Mouse (Mus musculus): ENCODE data around the gene Ntpcr. TPM values are rescaled to one million over a fixed set of nuclear protein-coding genes. Genes with fewer than 3 reads are reported as not detected.

Ntpcr gene
- 31.0 and 31.3 TPM in 2 replicates for polyA plus RNA-seq (2015; fragmentation: Nextera tagmentation; extraction: Ambion mirVana)

DNA sequence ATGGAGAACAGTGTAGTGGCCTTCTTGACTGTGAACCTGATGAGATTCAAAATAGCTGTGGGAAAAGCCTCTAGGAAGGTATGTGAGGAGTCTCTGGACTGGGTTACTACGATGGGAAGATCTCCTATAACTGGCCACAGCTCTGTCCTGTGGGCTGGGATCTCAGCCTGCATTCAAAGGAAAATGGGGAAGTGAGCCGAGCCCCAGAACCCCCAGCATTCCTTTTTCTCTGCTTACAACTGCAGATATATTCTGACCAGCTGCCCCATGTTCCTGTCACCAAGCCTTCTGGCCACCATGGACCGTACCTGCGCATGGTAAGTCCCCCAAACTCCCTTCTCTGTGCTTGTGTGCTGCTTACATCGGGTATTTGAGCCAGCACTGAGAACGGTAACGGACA, at the start of gene Ntpcr:
Gene Ntpcr (plus strand): TSS at position 218 of the 400 bp plus-strand sequence.
- WGBS: 76% methylated on average over 7 of the region's 7 CpGs
- ATAC-seq (ENCODE audit: insufficient read depth, low FRiP score): no peak
- Histone ChIP-seq H3K27me3 (ENCODE audit: control insufficient read depth, insufficient read depth, low read length) (no peaks in the 10 kb centered on the region), H3K27ac (ENCODE audit: low read length) (no peak within 1 kb of the TSS), H3K9ac (ENCODE audit: low read length) (no peak within 1 kb of the TSS), H3K4me3 (replicated peaks; ENCODE audit: low read length) (no peak within 1 kb of the TSS), H3K36me3 (ENCODE audit: control insufficient read depth, insufficient read depth, low read length) (no peaks in the 10 kb centered on the region), H3K9me3 (replicated peaks; ENCODE audit: control insufficient read depth, low read length) (no peaks in the 10 kb centered on the region), H3K4me2 (ENCODE audit: low read depth, low read length) (no peak within 1 kb of the TSS), H3K4me1 (ENCODE audit: control insufficient read depth, insufficient read depth, low read length) (peaks cover 7% of the 10 kb centered on the region)

DNA sequence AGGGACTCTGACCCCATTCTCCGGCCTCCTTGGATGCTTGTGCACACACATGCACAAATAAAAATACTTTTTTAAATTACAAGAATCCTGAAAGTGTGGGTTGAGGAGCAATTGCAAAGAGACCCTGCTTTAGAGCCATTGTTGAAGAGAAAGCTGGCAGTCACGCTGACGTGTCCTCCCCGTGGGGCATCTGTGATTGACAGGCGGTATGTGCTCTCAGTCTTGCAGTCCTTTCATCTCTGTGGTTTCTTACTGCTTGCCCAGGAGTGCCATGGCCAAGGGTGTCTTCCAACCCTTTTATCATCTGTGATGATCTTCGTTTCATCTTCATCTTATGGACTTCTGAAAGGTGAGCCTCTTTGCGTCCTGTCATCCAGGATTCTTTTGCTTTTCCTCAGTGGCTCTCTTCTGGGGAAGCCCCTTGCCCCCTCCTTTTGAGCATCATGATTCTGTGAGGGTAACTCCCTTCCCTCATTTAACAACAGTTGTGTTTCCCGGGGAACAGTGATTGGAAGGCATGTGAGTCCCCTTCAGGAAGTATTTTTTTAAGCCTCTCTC, 48.8 kb upstream of the Ntpcr start:
- 56% methylated on average over 8 of the region's 8 CpGs for WGBS
- H3K36me3 ChIP-seq (ENCODE audit: control insufficient read depth, insufficient read depth, low read length): no peaks in the 10 kb centered on the region
- no peak overlapping the region for H3K4me3 ChIP-seq (replicated peaks; ENCODE audit: low read length)
- H3K4me1 ChIP-seq (ENCODE audit: control insufficient read depth, insufficient read depth, low read length): no peaks in the 10 kb centered on the region
- H3K27ac ChIP-seq (ENCODE audit: low read length): no peak overlapping the region
- no peak for ATAC-seq (ENCODE audit: insufficient read depth, low FRiP score)
- H3K27me3 ChIP-seq (ENCODE audit: control insufficient read depth, insufficient read depth, low read length): no peaks in the 10 kb centered on the region
- no peak overlapping the region for H3K9ac ChIP-seq (ENCODE audit: low read length)
- no peaks in the 10 kb centered on the region for H3K9me3 ChIP-seq (replicated peaks; ENCODE audit: control insufficient read depth, low read length)
- no peak overlapping the region for H3K4me2 ChIP-seq (ENCODE audit: low read depth, low read length)

DNA sequence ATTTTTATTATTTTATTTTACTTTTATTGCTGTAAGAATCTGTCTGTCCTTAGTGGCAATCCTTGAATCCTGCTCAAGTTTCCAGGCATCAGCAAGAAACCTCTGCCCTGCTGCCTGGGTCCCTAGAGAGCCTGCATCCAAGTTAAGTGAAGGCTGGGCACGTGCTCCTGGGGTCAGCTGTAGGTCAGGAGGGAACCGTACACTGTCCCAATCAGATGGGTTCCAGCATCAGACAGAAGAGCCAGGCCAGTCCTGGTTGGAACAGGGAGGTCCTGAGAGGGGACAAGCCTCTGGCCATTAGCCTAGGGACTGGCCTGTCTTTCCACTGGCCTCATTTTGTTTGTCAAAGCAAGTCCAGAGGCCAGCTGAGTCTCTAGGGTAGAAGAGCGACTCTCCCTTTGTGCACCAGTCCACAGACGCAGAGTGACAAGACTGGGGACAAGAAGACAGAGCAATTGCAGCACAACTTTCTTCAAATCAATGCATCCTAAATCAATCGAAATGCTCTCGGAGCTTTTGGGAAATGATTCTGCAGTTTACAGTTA, 44.5 kb upstream of the Ntpcr start:
- Histone ChIP-seq H3K9ac (ENCODE audit: low read length) (no peak overlapping the region), H3K36me3 (ENCODE audit: control insufficient read depth, insufficient read depth, low read length) (no peaks in the 10 kb centered on the region), H3K4me2 (ENCODE audit: low read depth, low read length) (no peak overlapping the region), H3K27me3 (ENCODE audit: control insufficient read depth, insufficient read depth, low read length) (no peaks in the 10 kb centered on the region), H3K4me3 (replicated peaks; ENCODE audit: low read length) (no peak overlapping the region), H3K4me1 (ENCODE audit: control insufficient read depth, insufficient read depth, low read length) (no peaks in the 10 kb centered on the region), H3K9me3 (replicated peaks; ENCODE audit: control insufficient read depth, low read length) (no peaks in the 10 kb centered on the region), H3K27ac (ENCODE audit: low read length) (no peak overlapping the region)
- 62% methylated on average over 6 of the region's 6 CpGs for WGBS
- no peak for ATAC-seq (ENCODE audit: insufficient read depth, low FRiP score)

DNA sequence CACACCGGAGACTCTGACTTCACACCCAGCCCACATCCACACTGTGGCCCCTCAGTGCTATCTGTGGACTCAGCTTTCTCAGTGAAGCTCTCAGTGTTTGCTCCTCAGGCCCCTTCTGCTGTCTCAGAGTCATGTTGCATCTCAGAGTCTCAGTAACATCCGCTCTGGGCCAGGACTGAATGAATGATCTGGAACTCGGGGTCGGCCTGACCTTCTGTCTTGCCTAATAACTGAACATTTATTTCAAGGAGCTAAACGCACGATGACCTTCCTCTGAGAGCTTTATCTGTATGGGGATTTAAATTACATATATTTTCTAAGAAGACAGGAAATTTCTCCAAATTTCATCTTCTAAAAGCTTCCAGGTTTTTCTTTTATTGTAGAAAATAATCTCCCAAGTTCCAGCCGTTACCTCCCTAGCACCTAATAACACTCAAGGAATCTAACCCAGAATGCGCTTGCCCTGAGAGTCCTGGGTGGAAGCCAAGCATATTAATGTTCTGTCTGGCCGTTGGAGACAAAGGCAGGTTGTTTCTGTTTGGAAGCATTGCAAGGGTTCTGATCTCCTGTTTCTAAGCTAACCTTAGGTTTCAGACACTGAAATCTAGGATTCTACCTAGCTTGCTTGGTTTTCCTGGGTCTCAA, 43.4 kb upstream of the Ntpcr start:
- Histone ChIP-seq H3K9ac (ENCODE audit: low read length) (no peak overlapping the region), H3K27me3 (ENCODE audit: control insufficient read depth, insufficient read depth, low read length) (no peaks in the 10 kb centered on the region), H3K4me1 (ENCODE audit: control insufficient read depth, insufficient read depth, low read length) (no peaks in the 10 kb centered on the region), H3K9me3 (replicated peaks; ENCODE audit: control insufficient read depth, low read length) (no peaks in the 10 kb centered on the region), H3K4me2 (ENCODE audit: low read depth, low read length) (no peak overlapping the region), H3K36me3 (ENCODE audit: control insufficient read depth, insufficient read depth, low read length) (no peaks in the 10 kb centered on the region), H3K4me3 (replicated peaks; ENCODE audit: low read length) (no peak overlapping the region), H3K27ac (ENCODE audit: low read length) (no peak overlapping the region)
- 68% methylated on average over 9 of the region's 9 CpGs for WGBS
- ATAC-seq (ENCODE audit: insufficient read depth, low FRiP score): no peak

DNA sequence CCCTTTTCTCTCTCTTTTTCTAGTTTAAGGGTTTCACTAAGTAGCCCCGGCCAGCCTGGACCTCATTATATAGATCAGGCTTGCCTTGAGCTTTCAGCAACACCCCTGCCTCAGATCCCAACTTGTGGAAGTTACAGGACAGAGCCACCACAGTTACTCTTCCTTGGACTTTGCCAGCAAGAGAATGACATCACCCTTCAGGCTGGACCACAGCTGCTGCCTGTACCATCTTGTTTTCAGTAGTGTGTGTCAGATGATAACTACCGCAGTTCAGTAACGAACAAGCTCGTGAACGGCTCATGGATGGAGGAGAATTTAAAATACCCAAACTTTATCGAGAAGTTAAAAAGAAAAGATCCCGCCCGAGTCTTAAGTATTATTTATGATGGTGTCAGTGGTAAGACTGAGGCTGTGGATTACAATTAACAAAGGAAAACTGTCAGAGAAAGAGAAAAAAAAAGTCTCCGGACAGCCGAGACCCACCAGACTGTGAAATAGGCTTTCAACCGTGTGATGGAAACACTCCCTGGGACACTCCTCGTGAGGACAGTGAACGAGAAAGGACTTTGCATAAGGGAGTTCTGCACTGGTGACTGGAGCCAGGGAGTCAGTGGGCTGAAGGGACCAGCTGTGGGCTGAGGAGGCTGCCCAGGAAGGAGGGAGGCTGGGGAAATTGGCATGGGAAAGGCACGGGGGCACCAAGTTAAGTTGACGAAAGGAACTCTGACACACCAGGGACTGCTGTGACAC, 39.4 kb upstream of the Ntpcr start:
- H3K4me2 ChIP-seq (ENCODE audit: low read depth, low read length): no peak overlapping the region
- H3K9ac ChIP-seq (ENCODE audit: low read length): no peak overlapping the region
- H3K27ac ChIP-seq (ENCODE audit: low read length): no peak overlapping the region

DNA sequence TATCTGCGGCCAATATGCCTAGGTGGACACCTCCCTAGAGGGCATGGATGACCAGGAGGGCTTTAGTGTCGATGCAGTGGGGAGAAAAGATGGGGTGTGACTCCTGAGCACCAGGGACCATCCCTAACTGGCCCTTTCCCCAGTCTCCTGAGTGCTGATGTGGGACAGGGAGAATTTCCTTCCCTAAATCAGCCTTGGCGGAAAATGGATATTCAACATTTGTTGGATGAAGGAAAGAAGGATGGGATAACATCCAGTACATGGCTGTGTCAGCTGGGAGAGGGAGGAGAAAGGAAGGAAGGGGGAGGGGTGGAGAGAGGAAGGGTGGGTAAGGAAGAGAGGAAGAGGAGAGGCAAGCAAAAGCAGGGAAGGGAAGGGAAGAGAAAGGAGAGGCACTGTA, 38.8 kb upstream of the Ntpcr start:
- Histone ChIP-seq H3K27me3 (ENCODE audit: control insufficient read depth, insufficient read depth, low read length) (no peaks in the 10 kb centered on the region), H3K36me3 (ENCODE audit: control insufficient read depth, insufficient read depth, low read length) (no peaks in the 10 kb centered on the region), H3K9me3 (replicated peaks; ENCODE audit: control insufficient read depth, low read length) (no peaks in the 10 kb centered on the region), H3K4me2 (ENCODE audit: low read depth, low read length) (no peak overlapping the region), H3K4me3 (replicated peaks; ENCODE audit: low read length) (no peak overlapping the region), H3K4me1 (ENCODE audit: control insufficient read depth, insufficient read depth, low read length) (no peaks in the 10 kb centered on the region), H3K9ac (ENCODE audit: low read length) (no peak overlapping the region), H3K27ac (ENCODE audit: low read length) (no peak overlapping the region)
- no peak for ATAC-seq (ENCODE audit: insufficient read depth, low FRiP score)
- 69% methylated on average over 3 of the region's 3 CpGs for WGBS

More for the DNA sequence above, 39.4 kb upstream of the Ntpcr start:
- Histone ChIP-seq H3K27me3 (ENCODE audit: control insufficient read depth, insufficient read depth, low read length) (no peaks in the 10 kb centered on the region), H3K9me3 (replicated peaks; ENCODE audit: control insufficient read depth, low read length) (no peaks in the 10 kb centered on the region), H3K36me3 (ENCODE audit: control insufficient read depth, insufficient read depth, low read length) (no peaks in the 10 kb centered on the region), H3K4me3 (replicated peaks; ENCODE audit: low read length) (no peak overlapping the region), H3K4me1 (ENCODE audit: control insufficient read depth, insufficient read depth, low read length) (no peaks in the 10 kb centered on the region)
- WGBS: 75% methylated on average over 15 of the region's 15 CpGs
- ATAC-seq (ENCODE audit: insufficient read depth, low FRiP score): no peak

DNA sequence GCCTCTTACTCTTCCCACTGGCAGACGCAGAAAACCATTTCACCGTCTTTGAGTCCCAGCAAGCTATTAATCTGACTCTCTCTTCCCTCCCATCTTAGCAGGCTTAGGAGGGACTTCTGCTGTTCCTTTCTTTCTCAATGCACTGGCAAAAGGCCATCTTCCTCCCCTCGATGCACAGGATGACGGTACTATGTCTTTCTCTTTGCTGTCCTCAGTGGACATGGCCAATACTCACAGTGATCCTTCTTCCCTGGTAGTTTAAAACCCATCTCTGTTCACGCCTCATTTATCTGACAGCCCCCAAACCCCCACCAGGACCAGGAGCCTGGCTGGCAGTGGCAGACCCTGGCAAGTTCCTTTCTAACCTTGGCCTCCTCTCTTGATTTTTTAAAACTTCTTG, 37.3 kb upstream of the Ntpcr start:
- no peaks in the 10 kb centered on the region for H3K4me1 ChIP-seq (ENCODE audit: control insufficient read depth, insufficient read depth, low read length)
- H3K9me3 ChIP-seq (replicated peaks; ENCODE audit: control insufficient read depth, low read length): no peaks in the 10 kb centered on the region
- ATAC-seq (ENCODE audit: insufficient read depth, low FRiP score): no peak
- 50% methylated on average over 5 of the region's 5 CpGs for WGBS
- no peak overlapping the region for H3K9ac ChIP-seq (ENCODE audit: low read length)
- H3K36me3 ChIP-seq (ENCODE audit: control insufficient read depth, insufficient read depth, low read length): no peaks in the 10 kb centered on the region
- no peak overlapping the region for H3K4me3 ChIP-seq (replicated peaks; ENCODE audit: low read length)
- H3K27me3 ChIP-seq (ENCODE audit: control insufficient read depth, insufficient read depth, low read length): no peaks in the 10 kb centered on the region
- H3K4me2 ChIP-seq (ENCODE audit: low read depth, low read length): no peak overlapping the region
- no peak overlapping the region for H3K27ac ChIP-seq (ENCODE audit: low read length)

DNA sequence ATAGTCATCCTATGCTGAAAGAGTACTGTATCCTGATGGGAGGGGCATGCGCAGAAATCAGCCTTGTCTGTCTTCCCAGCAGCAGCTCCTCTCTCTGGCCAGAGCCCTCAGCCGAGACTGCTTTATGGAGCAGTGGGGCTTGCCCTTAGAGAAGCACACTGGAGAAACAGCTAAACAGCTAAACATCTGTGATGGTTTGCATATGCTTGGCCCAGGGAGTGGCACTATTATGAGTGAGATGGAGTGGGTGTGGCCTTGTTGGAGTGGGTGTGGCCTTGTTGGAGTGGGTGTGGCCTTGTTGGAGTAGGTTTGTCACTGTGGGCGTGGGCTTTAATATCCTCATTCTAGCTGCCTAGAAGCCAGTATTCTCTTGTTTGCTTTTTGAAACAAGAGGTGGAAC, 36.6 kb upstream of the Ntpcr start:
- no peaks in the 10 kb centered on the region for H3K9me3 ChIP-seq (replicated peaks; ENCODE audit: control insufficient read depth, low read length)
- no peak for ATAC-seq (ENCODE audit: insufficient read depth, low FRiP score)
- no peaks in the 10 kb centered on the region for H3K4me1 ChIP-seq (ENCODE audit: control insufficient read depth, insufficient read depth, low read length)
- no peak overlapping the region for H3K4me3 ChIP-seq (replicated peaks; ENCODE audit: low read length)
- no peaks in the 10 kb centered on the region for H3K27me3 ChIP-seq (ENCODE audit: control insufficient read depth, insufficient read depth, low read length)
- no peak overlapping the region for H3K9ac ChIP-seq (ENCODE audit: low read length)
- 77% methylated on average over 3 of the region's 3 CpGs for WGBS
- H3K36me3 ChIP-seq (ENCODE audit: control insufficient read depth, insufficient read depth, low read length): no peaks in the 10 kb centered on the region
- no peak overlapping the region for H3K4me2 ChIP-seq (ENCODE audit: low read depth, low read length)
- H3K27ac ChIP-seq (ENCODE audit: low read length): no peak overlapping the region

DNA sequence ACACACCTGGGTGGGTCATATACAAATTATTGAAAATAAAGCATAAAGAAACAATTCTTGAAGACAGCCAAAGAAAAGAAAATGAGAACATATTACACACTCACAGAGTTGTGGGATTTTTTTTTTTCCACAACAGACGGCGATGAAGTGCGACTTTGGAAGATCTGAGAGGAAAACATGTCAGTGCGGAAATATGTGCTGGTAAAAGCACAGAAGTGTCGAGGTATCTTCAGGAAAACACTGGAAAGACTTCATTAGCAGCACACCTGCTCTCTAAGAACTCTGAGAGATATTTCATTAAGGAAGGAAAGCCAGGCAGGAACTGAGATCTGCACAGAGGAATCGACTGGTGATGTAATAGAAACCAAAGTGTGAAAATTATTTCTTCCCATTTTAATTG, 33.8 kb upstream of the Ntpcr start:
- H3K36me3 ChIP-seq (ENCODE audit: control insufficient read depth, insufficient read depth, low read length): no peaks in the 10 kb centered on the region
- no peak overlapping the region for H3K4me3 ChIP-seq (replicated peaks; ENCODE audit: low read length)
- 83% methylated on average over 6 of the region's 6 CpGs for WGBS
- no peak overlapping the region for H3K27ac ChIP-seq (ENCODE audit: low read length)
- no peaks in the 10 kb centered on the region for H3K4me1 ChIP-seq (ENCODE audit: control insufficient read depth, insufficient read depth, low read length)
- no peak overlapping the region for H3K9ac ChIP-seq (ENCODE audit: low read length)
- H3K9me3 ChIP-seq (replicated peaks; ENCODE audit: control insufficient read depth, low read length): 0 out of 2 replicates have a peak, but pooled peaks cover 6% of the 10 kb centered on the region
- no peaks in the 10 kb centered on the region for H3K27me3 ChIP-seq (ENCODE audit: control insufficient read depth, insufficient read depth, low read length)
- ATAC-seq (ENCODE audit: insufficient read depth, low FRiP score): no peak
- H3K4me2 ChIP-seq (ENCODE audit: low read depth, low read length): no peak overlapping the region

Measured in stomach, embryonic 16.5 days (tissue).